Mouse (Mus musculus): Measurements from ENCODE around the gene Plekhg1. TPM values are rescaled to one million over a fixed set of nuclear protein-coding genes. Genes with fewer than 3 reads are reported as not detected.

Gene Plekhg1
- total RNA-seq, 2 experiments from 2014 or later = 2.0 to 2.7 TPM

DNA sequence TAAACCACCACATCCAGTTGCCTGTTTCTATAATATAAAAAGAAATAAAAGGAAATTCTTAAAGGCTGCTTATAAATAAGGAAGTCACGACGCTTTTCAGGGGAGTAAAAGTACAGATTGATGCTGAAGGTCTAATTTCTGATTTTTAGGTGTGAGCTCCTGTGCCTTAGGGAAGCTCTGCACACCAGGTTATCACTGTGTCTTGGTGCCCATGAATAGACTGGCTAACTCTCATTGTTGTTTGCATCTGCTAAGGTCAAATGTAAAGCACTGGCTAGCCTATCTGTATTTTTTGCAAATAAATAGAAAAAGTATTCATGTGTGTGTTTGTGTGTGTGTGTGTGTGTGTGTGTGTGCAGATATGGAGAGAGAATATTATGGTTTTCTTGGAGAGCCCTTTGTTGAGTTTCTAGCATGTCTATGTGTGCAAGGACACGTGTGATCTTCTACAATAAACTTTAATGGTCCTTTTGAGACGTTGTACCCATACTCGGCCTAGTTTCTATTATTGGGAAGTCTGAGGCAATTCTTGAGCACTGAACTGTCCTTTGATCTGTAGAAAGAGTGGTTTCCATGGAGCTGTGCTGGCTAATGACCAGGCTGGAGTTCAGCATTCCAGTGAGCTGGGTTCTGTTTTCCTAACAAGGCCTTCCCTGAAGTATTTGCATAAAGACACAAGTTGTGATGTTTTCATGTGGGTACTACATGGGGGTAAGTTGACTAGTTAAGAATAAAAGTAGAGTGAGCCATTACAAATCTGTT lies 79.0 kb downstream of the Plekhg1 start:
- no peak for ATAC-seq (replicated peaks; ENCODE audit: low FRiP score, poor library complexity, severe bottlenecking)

DNA sequence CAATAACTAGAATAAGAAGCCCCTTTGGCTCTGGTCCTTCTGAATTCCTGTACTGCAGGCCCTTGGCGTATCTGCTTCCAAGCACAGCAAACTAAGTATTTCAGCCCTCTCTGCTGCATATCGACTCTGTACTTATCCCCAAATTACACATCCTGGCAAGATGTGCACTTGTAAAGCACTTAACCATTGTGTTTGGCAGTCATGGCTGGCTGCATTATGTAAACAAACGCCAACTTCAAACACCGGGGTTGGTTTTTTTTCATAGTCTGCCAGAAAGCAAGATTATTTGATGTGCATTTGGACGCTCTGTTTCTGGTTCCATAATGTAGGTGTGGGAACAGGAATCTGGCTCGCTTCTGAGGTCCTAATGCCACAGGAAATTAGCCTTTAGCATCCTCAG lies 83.7 kb downstream of the Plekhg1 start:
- no peak for ATAC-seq (replicated peaks; ENCODE audit: low FRiP score, poor library complexity, severe bottlenecking)

DNA sequence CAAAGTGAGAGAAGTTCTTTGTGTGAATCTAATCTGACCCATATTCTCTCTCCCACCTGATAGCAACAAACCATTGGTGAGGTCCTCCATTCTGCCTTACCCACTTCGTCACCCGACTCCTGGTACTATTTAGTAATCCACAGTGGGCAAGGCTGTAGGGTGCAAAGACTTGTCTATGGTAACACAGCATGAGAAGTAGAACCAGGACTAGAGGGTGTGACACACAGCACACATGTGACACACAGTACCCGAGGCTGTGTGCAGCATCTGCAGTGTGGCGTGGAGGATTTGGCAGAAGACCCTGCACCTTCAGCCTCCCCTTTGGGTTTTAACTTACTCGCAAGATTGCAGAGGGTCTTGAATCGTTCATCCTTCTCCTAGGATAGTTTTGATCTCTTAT lies 85.9 kb downstream of the Plekhg1 start:
- no peak for ATAC-seq (replicated peaks; ENCODE audit: low FRiP score, poor library complexity, severe bottlenecking)

DNA sequence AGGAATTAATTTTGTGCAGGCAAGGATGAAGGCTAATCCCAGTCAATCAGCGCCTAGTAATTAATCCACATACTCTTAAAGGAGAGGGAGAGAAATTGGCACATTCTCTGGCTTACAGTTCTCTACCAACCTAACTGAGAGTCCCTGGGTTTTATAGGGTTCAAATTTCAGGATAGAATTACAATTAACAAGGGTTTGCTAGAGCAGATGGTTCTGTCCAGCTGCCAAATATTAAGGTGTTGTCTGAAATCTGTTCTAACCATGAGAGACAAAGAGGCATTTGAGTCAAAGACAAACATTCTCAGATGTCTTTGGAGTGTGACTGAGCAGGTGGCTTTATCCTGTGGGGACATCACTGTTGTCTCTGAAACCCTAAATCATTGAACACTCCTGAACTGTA lies 87.2 kb downstream of the Plekhg1 start:
- ATAC-seq (replicated peaks; ENCODE audit: low FRiP score, poor library complexity, severe bottlenecking) = no peak

DNA sequence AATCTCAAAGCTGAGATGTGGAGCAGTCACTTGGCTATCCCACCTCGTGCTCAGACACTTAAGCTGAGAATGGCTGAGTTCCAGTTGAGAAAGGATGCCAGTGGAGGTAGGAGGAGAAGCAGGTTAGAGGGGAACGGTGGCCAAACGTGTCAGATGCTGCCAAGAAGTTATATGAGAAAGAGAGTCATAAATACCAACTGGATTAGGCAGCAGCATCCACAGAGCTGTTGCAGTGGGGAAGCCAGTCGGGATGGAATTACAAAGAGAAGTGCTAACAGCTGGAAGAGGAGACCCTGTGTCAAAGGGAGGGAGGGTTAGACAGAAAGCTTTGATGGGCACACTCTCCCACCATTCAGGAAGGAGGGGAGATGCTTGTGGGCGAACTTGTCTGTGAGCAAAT lies 89.3 kb downstream of the Plekhg1 start:
- no peak for ATAC-seq (replicated peaks; ENCODE audit: low FRiP score, poor library complexity, severe bottlenecking)

DNA sequence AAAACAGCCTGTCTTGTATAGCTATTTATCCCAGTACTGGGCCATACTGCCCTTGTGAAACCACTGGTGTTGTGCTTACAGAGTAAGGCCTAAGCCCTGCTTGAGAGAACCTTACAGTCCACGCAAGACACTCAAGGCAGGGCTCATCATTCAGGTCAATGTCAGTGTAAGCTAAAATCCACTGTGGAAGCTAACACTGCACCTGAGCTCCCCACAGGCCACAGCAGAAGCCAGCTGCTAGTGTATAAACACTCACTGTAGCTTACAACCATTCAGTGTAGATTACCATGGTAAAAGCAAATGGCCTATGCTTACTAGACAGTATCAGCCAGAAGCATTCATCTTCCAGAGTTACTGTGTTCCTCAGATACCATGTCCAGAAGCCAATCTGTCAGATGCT lies 90.5 kb downstream of the Plekhg1 start:
- ATAC-seq (replicated peaks; ENCODE audit: low FRiP score, poor library complexity, severe bottlenecking) = no peak

DNA sequence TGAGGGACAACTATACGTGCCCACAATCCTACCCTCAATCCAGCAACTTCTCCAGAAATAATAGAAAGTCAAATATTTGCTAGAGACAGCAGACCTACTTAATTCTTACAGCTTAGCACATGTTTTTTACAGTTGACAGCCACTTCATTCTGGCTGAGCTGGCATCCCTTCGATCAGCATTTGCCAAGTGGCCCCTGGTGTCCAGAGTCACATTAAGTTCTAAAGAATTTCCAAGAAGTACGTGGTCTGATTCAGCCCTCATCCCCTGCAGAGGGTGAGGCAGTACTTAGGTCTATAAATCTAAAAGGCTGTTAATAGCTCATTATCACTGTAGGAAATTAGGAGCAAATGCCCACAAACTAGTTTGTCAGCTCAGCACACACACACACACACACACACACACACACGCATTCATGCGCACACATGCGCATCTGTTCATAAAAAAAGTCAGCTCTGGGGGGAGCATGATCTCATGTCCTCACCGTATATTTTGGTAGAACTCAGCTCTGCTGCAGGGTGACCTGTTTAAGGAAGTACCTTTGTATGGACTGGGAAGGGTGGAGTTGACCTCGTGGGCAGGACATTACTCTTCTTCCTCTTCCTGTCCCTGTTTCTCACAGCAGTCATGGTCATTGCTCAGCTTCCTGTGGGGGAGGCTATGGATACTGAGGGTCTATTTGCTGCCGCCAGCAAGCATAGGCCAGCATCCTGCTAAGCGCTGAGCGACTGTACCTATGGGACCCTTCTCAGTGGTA lies 91.6 kb downstream of the Plekhg1 start:
- no peak for ATAC-seq (replicated peaks; ENCODE audit: low FRiP score, poor library complexity, severe bottlenecking)

DNA sequence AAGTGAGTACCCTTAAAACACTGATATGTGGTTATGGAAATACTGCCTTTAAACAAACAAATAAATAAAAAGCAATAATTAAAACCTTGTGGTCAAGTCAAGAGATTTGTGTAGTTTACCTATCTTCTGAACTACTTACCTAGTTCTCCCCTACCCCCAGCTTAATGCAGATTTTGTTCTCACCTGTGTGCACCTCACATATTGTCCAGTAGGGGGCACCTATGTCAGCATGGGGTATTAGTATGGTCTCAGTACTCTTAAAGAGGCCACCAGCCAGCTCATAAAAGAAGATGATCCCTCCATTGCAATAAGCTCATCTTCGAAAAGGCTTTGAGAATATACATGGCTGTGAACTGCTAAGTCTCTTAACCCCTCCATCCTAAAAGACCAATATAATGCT lies 93.9 kb downstream of the Plekhg1 start:
- ATAC-seq (replicated peaks; ENCODE audit: low FRiP score, poor library complexity, severe bottlenecking) = no peak

DNA sequence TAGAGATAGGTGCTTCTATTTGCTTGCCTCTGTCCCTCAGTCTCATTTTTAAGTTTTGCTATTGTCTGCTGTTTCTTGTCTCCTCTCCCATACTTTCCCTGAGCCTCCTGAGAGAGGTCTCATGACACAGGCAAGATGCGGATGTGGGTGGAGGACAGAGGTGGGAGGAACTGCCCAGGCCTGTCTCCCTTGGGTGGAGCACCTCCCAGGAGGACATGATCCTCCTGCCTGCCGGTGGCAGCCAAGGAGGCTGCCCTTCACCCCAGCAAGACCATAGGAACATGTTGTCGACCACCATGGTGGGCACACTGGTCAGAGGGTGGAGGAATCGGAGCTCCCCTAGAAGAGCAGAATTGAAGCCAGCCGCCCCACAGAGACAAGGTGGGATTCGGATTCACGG lies 94.5 kb downstream of the Plekhg1 start:
- ATAC-seq (replicated peaks; ENCODE audit: low FRiP score, poor library complexity, severe bottlenecking) = no peak

DNA sequence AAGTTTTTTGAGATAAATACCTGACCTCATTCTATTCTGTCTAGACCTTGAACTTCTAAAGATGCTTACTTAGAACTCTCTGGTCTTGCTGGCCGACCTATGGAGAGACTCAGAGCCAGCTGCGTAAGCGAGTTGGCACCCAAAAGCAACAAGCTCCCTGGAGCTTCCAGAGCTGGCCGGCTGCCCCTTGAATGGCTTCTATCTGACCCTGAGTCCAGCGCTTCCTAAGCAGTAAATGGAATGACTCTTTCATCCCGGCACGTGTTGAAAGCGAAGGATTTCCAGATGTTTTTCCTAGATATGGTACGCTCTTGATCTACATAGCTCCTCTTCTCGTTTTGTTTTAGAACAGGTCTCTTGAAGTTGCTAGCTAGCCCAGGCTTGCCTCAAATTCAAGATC lies 95.5 kb downstream of the Plekhg1 start:
- ATAC-seq (replicated peaks; ENCODE audit: low FRiP score, poor library complexity, severe bottlenecking) = no peak

DNA sequence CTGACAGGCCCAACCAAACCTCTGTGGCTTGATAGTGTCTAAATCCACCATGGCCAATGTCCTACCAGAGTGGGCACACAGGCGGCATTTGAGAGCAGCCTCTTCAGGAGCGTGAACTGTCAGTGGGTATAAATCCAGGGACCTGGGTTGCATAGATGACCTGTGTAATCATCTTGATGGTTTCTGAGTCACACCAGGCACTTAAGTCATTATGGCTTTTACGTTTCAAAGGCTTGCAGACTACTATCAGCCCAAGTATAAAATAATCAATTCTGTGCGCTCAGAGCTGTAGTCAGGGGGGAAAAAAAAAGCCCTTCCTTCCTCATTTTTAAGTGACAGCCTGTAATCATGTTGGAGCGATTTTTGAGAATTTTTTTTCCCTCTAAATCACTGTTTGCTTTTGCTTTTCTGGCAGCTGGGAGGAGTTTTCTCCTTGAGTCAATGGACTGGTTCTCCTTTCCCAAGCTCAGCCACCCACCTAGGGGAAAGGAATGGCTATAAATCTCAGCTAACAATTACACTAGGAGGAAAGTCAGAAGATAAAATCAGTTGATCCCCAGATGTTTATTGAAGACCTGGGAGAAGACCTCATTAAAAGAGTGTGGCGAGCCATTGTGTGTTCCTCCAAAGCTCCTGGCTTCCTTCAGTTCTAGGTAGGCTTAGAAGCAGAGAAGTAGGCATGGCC lies 99.7 kb downstream of the Plekhg1 start:
- ATAC-seq (replicated peaks; ENCODE audit: low FRiP score, poor library complexity, severe bottlenecking) = no peak

DNA sequence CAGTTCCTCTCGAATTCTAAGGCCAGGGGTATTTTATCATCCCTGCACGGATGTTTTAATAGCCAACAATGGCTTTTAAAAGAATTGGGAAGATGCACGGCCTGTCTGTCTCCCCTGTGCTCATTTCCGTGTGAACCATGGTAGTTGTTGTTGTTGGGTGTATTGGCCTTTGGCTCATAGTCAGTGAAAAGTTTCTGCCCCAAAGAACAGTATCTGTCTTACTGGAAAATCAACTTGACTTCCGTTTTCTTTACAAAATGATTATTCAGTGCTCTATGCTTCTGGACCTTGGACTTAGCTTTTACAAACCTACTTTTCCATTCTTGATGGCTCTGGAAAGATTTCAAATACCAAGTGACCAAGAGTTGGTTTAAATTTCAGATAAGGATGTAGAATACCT lies 104.3 kb downstream of the Plekhg1 start:
- no peak for ATAC-seq (replicated peaks; ENCODE audit: low FRiP score, poor library complexity, severe bottlenecking)

DNA sequence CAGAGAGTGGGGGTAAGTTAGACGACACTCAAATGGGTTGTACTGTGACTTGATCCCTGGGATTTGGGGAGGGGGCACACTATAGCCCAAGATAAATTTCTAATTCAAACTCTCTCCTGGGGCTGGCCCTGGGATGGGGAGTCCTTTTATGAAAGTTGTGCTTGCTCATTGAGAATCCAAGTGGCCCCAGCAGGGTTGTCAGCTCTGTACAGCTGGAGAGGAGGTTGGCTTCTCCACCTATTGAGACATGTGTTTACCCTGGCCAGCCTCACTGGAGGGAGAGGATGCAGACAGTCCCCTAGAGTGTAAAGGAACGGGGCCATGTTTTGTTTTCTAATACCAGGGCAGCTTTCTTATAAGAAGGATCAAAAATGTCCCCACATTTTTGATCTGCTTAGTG lies 106.9 kb downstream of the Plekhg1 start:
- ATAC-seq (replicated peaks; ENCODE audit: low FRiP score, poor library complexity, severe bottlenecking) = no peak

DNA sequence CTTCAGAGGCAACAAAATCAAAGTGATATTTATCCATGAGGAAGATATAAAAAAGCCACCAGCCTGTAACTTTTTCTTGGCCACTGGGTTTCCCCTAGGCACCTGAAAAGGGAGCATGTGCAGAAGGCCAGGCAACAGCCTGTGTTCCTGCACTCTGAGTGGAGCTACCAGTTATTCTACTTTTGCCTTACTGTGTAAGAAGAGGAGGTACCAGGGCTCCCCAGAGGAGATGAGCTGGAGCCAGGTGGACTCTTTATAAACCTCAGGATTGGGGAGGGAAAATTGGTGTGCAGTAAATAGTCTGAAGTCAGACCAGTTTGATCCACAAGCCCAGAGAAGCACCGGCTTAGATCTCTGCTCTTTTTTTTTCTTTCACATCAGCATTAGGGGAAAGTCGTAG lies 111.3 kb downstream of the Plekhg1 start:
- ATAC-seq (replicated peaks; ENCODE audit: low FRiP score, poor library complexity, severe bottlenecking) = no peak

DNA sequence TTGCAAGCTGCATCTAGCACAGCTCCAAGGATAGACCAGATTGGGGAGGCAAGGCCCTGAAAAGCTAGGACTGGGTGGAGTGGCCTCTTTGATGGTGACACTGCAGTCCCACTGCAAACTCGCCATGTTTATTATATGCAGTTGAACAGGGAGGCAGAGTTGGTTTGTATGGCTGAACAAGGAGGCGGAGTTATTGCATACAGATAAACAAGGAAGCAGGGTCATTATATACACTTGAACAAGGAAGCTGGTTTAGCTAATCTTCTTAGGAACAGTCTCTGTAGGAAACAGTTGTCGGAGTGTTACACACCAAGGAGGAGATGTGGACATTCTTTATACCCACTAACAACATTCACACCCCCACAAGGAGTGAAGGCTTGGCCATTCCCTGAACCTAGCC lies 112.6 kb downstream of the Plekhg1 start:
- no peak for ATAC-seq (replicated peaks; ENCODE audit: low FRiP score, poor library complexity, severe bottlenecking)

DNA sequence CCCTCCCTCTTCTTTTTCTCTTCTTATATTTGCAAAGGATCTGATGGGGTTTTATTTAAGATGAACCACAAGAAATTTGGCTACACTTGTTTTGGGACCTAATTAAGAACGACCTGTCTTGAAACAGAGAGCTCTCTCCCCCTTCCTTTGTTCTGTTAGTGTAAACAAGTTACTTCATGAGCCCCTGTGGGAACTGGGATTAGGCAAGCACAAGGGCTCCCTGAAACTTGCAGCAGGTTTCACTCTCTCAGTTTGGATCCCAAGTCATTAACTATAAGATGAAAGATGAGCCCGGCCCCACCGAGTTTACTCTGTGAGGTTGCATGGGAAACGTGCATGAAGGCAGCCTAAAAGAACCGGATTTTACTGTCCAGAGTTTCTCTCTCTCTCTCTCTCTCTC lies 117.7 kb downstream of the Plekhg1 start:
- ATAC-seq (replicated peaks; ENCODE audit: low FRiP score, poor library complexity, severe bottlenecking) = no peak

DNA sequence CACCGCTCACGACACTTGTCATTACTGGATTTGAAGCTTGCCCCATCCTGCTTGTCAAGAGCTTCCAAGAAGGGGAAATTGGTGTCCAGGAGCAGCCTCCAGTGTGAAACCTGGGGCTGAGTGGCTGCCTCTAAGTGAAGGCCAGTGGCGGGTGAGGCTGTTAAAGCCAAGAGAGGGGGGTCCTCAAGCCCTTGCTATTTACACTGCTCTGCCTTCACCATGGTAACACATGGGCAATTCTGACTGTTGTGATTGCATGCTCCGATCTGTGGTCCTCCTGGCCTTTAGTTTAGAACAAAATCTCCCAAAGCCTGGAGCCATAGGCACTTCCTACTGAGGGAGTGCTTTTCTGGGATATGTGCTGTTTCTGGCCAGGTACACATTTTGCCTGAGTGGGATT lies 118.3 kb downstream of the Plekhg1 start:
- no peak for ATAC-seq (replicated peaks; ENCODE audit: low FRiP score, poor library complexity, severe bottlenecking)

DNA sequence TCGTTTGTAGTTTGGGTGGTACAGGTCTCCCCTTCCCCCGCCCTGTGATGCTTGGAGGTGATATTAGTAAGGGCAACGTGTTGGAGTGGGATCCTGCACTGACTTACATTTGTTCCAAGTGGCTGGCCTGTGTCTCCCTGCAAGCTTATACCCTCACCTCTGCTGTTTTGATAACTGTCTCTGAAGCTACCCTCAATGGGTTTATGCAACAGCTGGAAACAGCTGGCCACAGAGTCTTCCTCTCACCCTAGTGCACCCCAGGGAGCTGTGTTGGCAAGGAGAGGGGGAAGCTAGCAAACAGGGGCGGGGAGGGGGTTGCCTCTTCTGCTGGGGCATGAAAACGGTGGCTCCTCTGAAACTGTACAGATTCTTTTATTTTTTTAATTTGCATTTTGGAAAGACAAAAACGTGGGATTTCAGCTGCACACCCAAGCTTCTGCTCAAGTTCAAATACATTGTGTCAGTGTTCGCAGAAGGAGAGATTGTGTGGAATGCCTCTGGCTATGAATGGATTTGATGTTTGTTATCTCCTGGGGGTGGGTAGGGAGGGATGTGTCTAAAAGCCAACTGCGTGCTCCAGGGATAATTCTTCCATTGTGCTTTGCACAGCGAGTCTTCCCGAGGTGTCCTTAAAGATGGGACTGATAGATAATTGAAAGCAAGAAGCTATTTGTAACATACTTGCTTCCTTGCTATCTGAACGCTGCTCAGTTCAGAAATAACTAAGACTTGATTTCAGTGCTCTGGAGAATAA lies 119.0 kb downstream of the Plekhg1 start:
- no peak for ATAC-seq (replicated peaks; ENCODE audit: low FRiP score, poor library complexity, severe bottlenecking)

DNA sequence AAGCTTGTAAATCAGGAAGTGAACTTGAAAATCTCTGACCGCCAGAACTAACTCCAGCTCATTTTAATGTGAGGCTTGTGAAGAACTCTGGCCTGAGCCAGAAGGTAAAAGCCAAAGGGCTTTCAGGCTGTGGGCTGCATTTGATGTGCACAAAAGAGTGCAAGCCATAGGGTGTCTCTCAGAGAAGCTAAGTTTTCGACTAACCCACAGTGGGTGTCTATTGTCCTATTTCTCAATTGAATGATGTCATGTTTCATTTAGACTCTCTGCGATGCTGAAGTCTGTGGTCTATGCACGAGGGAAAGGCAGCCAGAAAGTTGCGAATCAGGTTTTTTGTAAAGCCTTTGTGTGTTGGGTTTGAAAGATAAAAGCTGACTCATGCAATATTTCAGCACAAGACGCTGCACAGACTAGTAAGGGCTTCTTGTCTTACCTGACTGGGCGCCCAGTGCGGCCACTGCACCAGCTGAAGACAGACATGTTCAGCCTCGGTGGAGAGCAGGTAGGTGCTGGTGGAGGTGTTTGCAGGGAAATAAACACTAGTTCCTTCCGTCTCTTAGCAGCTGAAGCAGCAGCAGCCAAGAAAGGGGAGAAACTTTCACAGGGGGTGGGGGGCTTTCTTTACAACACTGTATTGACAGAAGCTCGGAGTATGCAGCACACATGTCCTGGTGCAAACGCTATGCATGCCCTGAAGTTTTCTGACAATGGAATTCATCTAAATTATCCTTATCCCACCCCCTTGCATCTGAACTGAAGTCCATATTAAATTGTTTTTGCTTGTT lies 123.4 kb downstream of the Plekhg1 start:
- no peak for ATAC-seq (replicated peaks; ENCODE audit: low FRiP score, poor library complexity, severe bottlenecking)

DNA sequence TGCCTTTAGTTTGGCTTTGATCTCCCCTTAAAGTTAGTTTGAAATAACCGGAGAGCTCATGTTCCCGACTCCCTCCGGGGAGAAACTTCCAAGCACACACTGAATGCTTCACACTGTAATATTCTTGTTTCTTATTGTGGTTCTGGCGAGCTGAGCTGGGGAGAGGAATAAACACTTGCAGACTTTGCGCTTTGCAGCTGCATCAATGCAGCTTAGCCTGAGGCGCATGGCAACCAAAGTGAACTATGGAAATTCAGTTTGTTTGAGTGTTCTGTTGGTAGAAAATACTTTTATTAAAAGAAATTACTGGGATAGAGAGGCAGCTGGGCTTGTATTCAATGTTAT lies 124.0 kb downstream of the Plekhg1 start:
- no peak for ATAC-seq (replicated peaks; ENCODE audit: low FRiP score, poor library complexity, severe bottlenecking)

Measured in erythroblast, adult 5-6 weeks (primary cell).